Mouse (Mus musculus): Measurements from ENCODE around the gene Foxn2.

- TF ChIP-seq CTCF (IDR thresholded peaks at IDR 0.05; ENCODE audit: low read depth) (no peak), EP300 (IDR thresholded peaks at IDR 0.05; ENCODE audit: low read depth) (no peak)
Observed at GRCm38 (mm10) chr17:88420426-88420825, 20.1 kb upstream of the Foxn2 start.

Measured in heart, postnatal 0 days (tissue).